In genomic region chr16:26722464-26722863, GRCm38 (mm10) we compare ENCODE assay signal across 10 mouse cellular contexts.
DNase-seq lines count a peak whose midpoint lies in the region; ATAC-seq and TF ChIP-seq lines count a peak whose summit lies in the region.
"Had no signal": no experiment of that assay in that cellular context is flagged by ENCODE, and none has a peak within 500 bp of the region (broad histone marks: within the 10 kb centered on the region; RNA-seq: fewer than 3 reads in every experiment).

No protein-coding gene starts in this region.

- H3K9me3 ChIP-seq in hindbrain, embryonic 16.5 days (ENCODE audit: control insufficient read depth, low read length) = no peaks in the 10 kb centered on the region
- no peaks in the 10 kb centered on the region for H3K9me3 ChIP-seq in hindbrain, embryonic 13.5 days
- H3K9me3 ChIP-seq in forebrain, postnatal 0 days (ENCODE audit: low read length) = no peaks in the 10 kb centered on the region
- H3K9me3 ChIP-seq: embryonic facial prominence, embryonic 15.5 days had no signal

- H3K4me1 ChIP-seq in hindbrain, embryonic 16.5 days (ENCODE audit: control insufficient read depth, insufficient read depth, low read depth, low read length) = no peaks in the 10 kb centered on the region
- no peaks in the 10 kb centered on the region for H3K4me1 ChIP-seq in hindbrain, embryonic 13.5 days (replicated peaks)
- no peaks in the 10 kb centered on the region for H3K4me1 ChIP-seq in forebrain, postnatal 0 days (ENCODE audit: insufficient read depth)

- no peaks in the 10 kb centered on the region for H3K36me3 ChIP-seq in hindbrain, embryonic 16.5 days (ENCODE audit: control insufficient read depth, insufficient read depth, low read length)
- H3K36me3 ChIP-seq in hindbrain, embryonic 13.5 days = no peaks in the 10 kb centered on the region
- H3K36me3 ChIP-seq in forebrain, postnatal 0 days (ENCODE audit: insufficient read depth) = no peaks in the 10 kb centered on the region
- H3K36me3 ChIP-seq: embryonic facial prominence, embryonic 15.5 days had no signal

- H3K27me3 ChIP-seq in hindbrain, embryonic 16.5 days (replicated peaks; ENCODE audit: control insufficient read depth, insufficient read depth, low read length) = no peaks in the 10 kb centered on the region
- no peaks in the 10 kb centered on the region for H3K27me3 ChIP-seq in hindbrain, embryonic 13.5 days
- no peaks in the 10 kb centered on the region for H3K27me3 ChIP-seq in forebrain, postnatal 0 days (ENCODE audit: insufficient read depth, low read length)
- H3K27me3 ChIP-seq: embryonic facial prominence, embryonic 15.5 days had no signal

- no peak overlapping the region for H3K27ac ChIP-seq in hindbrain, embryonic 16.5 days (ENCODE audit: low read depth, low read length)
- H3K27ac ChIP-seq in hindbrain, embryonic 13.5 days = no peak overlapping the region
- no peak overlapping the region for H3K27ac ChIP-seq in forebrain, postnatal 0 days (ENCODE audit: low read depth, low read length)
- H3K27ac ChIP-seq: embryonic facial prominence, embryonic 15.5 days had no signal

- intact Hi-C loops in left cerebral cortex, postnatal 14 days (cut with DNase I) = no loop called here

- H3K4me3 ChIP-seq in hindbrain, embryonic 16.5 days (ENCODE audit: low read length) = no peak overlapping the region
- H3K4me3 ChIP-seq in hindbrain, embryonic 13.5 days = no peak overlapping the region
- H3K4me3 ChIP-seq in forebrain, postnatal 0 days (ENCODE audit: low read depth, low read length) = no peak overlapping the region
- H3K4me3 ChIP-seq: embryonic facial prominence, embryonic 15.5 days had no signal

- TF ChIP-seq POLR2A in brain, embryonic 14.5 days (IDR thresholded peaks at IDR 0.05; ENCODE audit: borderline replicate concordance, extremely low read depth, insufficient read depth, insufficient read length, poor library complexity, severe bottlenecking) = no peak

- TF ChIP-seq CTCF in brain, embryonic 14.5 days (IDR thresholded peaks at IDR 0.05; ENCODE audit: borderline replicate concordance, extremely low read depth, insufficient read depth, insufficient read length) = no peak
- TF ChIP-seq CTCF in forebrain, postnatal 0 days (IDR thresholded peaks at IDR 0.05; ENCODE audit: low read depth) = no peak

- peak; percentile 93 for ATAC-seq in hindbrain, embryonic 16.5 days
- ATAC-seq in hindbrain, embryonic 13.5 days (ENCODE audit: low FRiP score) = no peak
- ATAC-seq in forebrain, postnatal 0 days = peak; percentile 81
- no peak for ATAC-seq in CD4-positive, CD25-positive, alpha-beta regulatory T cell, adult 4 months

- WGBS in hindbrain, embryonic 16.5 days = 68% methylated on average over 11 of the region's 11 CpGs
- WGBS in hindbrain, embryonic 13.5 days = 84% methylated on average over 11 of the region's 11 CpGs
- 54% methylated on average over 11 of the region's 11 CpGs for WGBS in forebrain, postnatal 0 days

- no peak overlapping the region for H3K9ac ChIP-seq in hindbrain, embryonic 16.5 days (ENCODE audit: low read depth, low read length)
- H3K9ac ChIP-seq in hindbrain, embryonic 13.5 days = no peak overlapping the region
- no peak overlapping the region for H3K9ac ChIP-seq in forebrain, postnatal 0 days
- H3K9ac ChIP-seq: embryonic facial prominence, embryonic 15.5 days had no signal

- H3K4me2 ChIP-seq in hindbrain, embryonic 16.5 days (ENCODE audit: low read length) = no peak overlapping the region
- no peak overlapping the region for H3K4me2 ChIP-seq in hindbrain, embryonic 13.5 days
- no peak overlapping the region for H3K4me2 ChIP-seq in forebrain, postnatal 0 days (ENCODE audit: low read depth)
- H3K4me2 ChIP-seq: embryonic facial prominence, embryonic 15.5 days had no signal

- peak; percentile 46 for DNase-seq in brain, embryonic 14.5 days (ENCODE audit: low read depth)
- peak; percentile 59 for DNase-seq in forebrain, postnatal 0 days
- peak; percentile 12 to 20 for DNase-seq in left cerebral cortex, postnatal 14 days (ENCODE audit: low spot score in 2 of 2)
- no peak for DNase-seq in kidney, postnatal 25 days
- DNase-seq in kidney, postnatal 10 days = no peak
- DNase-seq: thymus, postnatal 4 days had no signal

Comparison
In these comparisons a context has a peak if more than half of its experiments do, and no peak if none do; other contexts are left out.
1. ATAC-seq: peak in hindbrain, embryonic 16.5 days (single experiment) and forebrain, postnatal 0 days (single experiment); none in hindbrain, embryonic 13.5 days (single experiment) and CD4-positive, CD25-positive, alpha-beta regulatory T cell, adult 4 months (single experiment).
2. DNase-seq: peak in brain, embryonic 14.5 days (single experiment), forebrain, postnatal 0 days (single experiment) and left cerebral cortex, postnatal 14 days (2 of 2); none in kidney, postnatal 25 days (0 of 2) and kidney, postnatal 10 days (single experiment).